Mouse (Mus musculus) CH12.LX (cell line): ENCODE data around the gene Rtn1. TPM values are rescaled to one million over a fixed set of nuclear protein-coding genes. Genes with fewer than 3 reads are reported as not detected.

Source experiments
- DNase-seq: peaks from one replicate; pipeline ENCODE4 v3.0.0-alpha.2; 2013; ENCODE audit errors: extremely low read depth
- H3K27ac ChIP-seq: 2 replicates; pipeline ENCODE4 v1.5.1; 2012; ENCODE audit warnings: low read depth, mild to moderate bottlenecking, control low read depth, moderate library complexity; ENCODE audit not compliant: insufficient read depth
- H3K27me3 ChIP-seq: replicated peaks from 2 replicates; pipeline ENCODE3; 2012; ENCODE audit warnings: inconsistent platforms
- H3K36me3 ChIP-seq, 2 experiments: replicated peaks in 1 of 2; 2 replicates each; pipeline versions ENCODE3 to v1.6.1; 2012; ENCODE audit warnings: inconsistent platforms in 1 of 2, low read length in 1 of 2, mild to moderate bottlenecking in 1 of 2, mixed read lengths in 1 of 2, moderate library complexity in 1 of 2; ENCODE audit not compliant: control insufficient read depth in 1 of 2, insufficient read depth in 1 of 2
- H3K4me1 ChIP-seq, 2 experiments: 2 replicates each; pipeline ENCODE4 v1.6.1; 2012; ENCODE audit warnings: inconsistent platforms in 1 of 2, moderate library complexity in 1 of 2; ENCODE audit not compliant: insufficient read depth in 2 of 2, control insufficient read depth in 1 of 2
- H3K4me2 ChIP-seq: 2 replicates; pipeline ENCODE4 v1.6.1; 2012; ENCODE audit warnings: low read depth, mild to moderate bottlenecking, control low read depth; ENCODE audit not compliant: poor library complexity, insufficient read depth, severe bottlenecking
- H3K4me3 ChIP-seq, 3 experiments: fragments of 150-350 bp in 1 of 3; sonication (generic) in 1 of 3; replicated peaks in 1 of 3; 2 replicates each; pipeline versions ENCODE3 to v1.5.1; 2011 to 2012; ENCODE audit warnings: low read depth in 2 of 3, low read length in 2 of 3, mild to moderate bottlenecking in 2 of 3, moderate library complexity in 2 of 3, control low read depth in 1 of 3, improper control_type of control experiment in 1 of 3, inconsistent platforms in 1 of 3, mixed read lengths in 1 of 3; ENCODE audit not compliant: poor library complexity in 1 of 3
- H3K79me2 ChIP-seq: replicated peaks from 2 replicates; pipeline ENCODE4 v1.6.1; 2012; ENCODE audit warnings: mild to moderate bottlenecking, moderate library complexity; ENCODE audit not compliant: control insufficient read depth, poor library complexity, insufficient read depth, severe bottlenecking; ENCODE audit errors: extremely low read depth
- H3K9ac ChIP-seq: 2 replicates; pipeline ENCODE4 v1.6.1; 2012; ENCODE audit warnings: low read depth, mild to moderate bottlenecking, control low read depth, moderate library complexity; ENCODE audit not compliant: insufficient read depth
- H3K9me3 ChIP-seq: replicated peaks from 2 replicates; pipeline ENCODE3; 2012; ENCODE audit warnings: low read length, inconsistent platforms, mixed read lengths
- CHD1 ChIP-seq: IDR thresholded peaks from 2 replicates; pipeline ENCODE4 v1.6.1; 2012; ENCODE audit warnings: low read depth, low read length, improper control_type of control experiment, inconsistent platforms
- CHD2 ChIP-seq: IDR thresholded peaks from 2 replicates; pipeline ENCODE4 v1.6.1; 2011; ENCODE audit warnings: low read length, improper control_type of control experiment
- E2F4 ChIP-seq: IDR thresholded peaks from 2 replicates; pipeline ENCODE4 v1.6.1; 2011; ENCODE audit warnings: low read depth, low read length, improper control_type of control experiment; ENCODE audit not compliant: insufficient replicate concordance
- ELF1 ChIP-seq: IDR thresholded peaks from 2 replicates; pipeline ENCODE4 v1.6.1; 2014; ENCODE audit warnings: low read depth, mild to moderate bottlenecking, inconsistent platforms, low read length, improper control_type of control experiment
- EP300 ChIP-seq: IDR thresholded peaks from 2 replicates; pipeline ENCODE4 v1.6.1; 2011; ENCODE audit warnings: low read length, improper control_type of control experiment
- ETS1 ChIP-seq: conservative IDR thresholded peaks from 2 replicates; pipeline ENCODE4 v1.6.1; 2012; ENCODE audit warnings: low read depth, mild to moderate bottlenecking, inconsistent platforms, low read length, improper control_type of control experiment, moderate library complexity
- HCFC1 ChIP-seq: IDR thresholded peaks from 2 replicates; pipeline ENCODE4 v1.6.1; 2012; ENCODE audit warnings: low read depth, mild to moderate bottlenecking, inconsistent platforms, low read length, improper control_type of control experiment
- JUND ChIP-seq: conservative IDR thresholded peaks from 2 replicates; pipeline ENCODE4 v1.6.1; 2011; ENCODE audit warnings: low read depth, low read length, improper control_type of control experiment
- MAX ChIP-seq: IDR thresholded peaks from 2 replicates; pipeline ENCODE4 v1.6.1; 2011; ENCODE audit warnings: low read length, improper control_type of control experiment
- MAZ ChIP-seq: IDR thresholded peaks from 2 replicates; pipeline ENCODE4 v1.6.1; 2012; ENCODE audit warnings: low read depth, mild to moderate bottlenecking, inconsistent platforms, low read length, improper control_type of control experiment, moderate library complexity
- MXI1 ChIP-seq: IDR thresholded peaks from 2 replicates; pipeline ENCODE4 v1.6.1; 2011; ENCODE audit warnings: mild to moderate bottlenecking, low read depth, low read length, improper control_type of control experiment
- MYC ChIP-seq: IDR thresholded peaks from 2 replicates; pipeline ENCODE4 v1.6.1; 2011; ENCODE audit warnings: low read depth, mild to moderate bottlenecking, improper control_type of control experiment, low read length
- PAX5 ChIP-seq: IDR thresholded peaks from 2 replicates; pipeline ENCODE4 v1.6.1; 2012; ENCODE audit warnings: low read length, inconsistent platforms, mixed read lengths
- RCOR1 ChIP-seq: conservative IDR thresholded peaks from 2 replicates; pipeline ENCODE4 v1.6.1; 2012; ENCODE audit warnings: low read depth, mild to moderate bottlenecking, inconsistent platforms, low read length, improper control_type of control experiment
- SMC3 ChIP-seq: IDR thresholded peaks from 2 replicates; pipeline ENCODE4 v1.6.1; 2011; ENCODE audit warnings: low read depth, low read length, improper control_type of control experiment
- TCF12 ChIP-seq: IDR thresholded peaks from 2 replicates; pipeline ENCODE4 v1.6.1; 2014; ENCODE audit warnings: low read depth, mild to moderate bottlenecking, inconsistent platforms, low read length, improper control_type of control experiment
- USF2 ChIP-seq: conservative IDR thresholded peaks from 2 replicates; pipeline ENCODE4 v1.6.1; 2011; ENCODE audit warnings: low read depth, low read length, improper control_type of control experiment
- ZC3H11A ChIP-seq: IDR thresholded peaks from 2 replicates; pipeline ENCODE4 v1.6.1; 2012; ENCODE audit warnings: low read depth, mild to moderate bottlenecking, inconsistent platforms, low read length, improper control_type of control experiment
- ZKSCAN1 ChIP-seq: IDR thresholded peaks from 2 replicates; pipeline ENCODE4 v1.6.1; 2012; ENCODE audit warnings: low read depth, inconsistent platforms, low read length, improper control_type of control experiment, borderline replicate concordance
- ZMIZ1 ChIP-seq: IDR thresholded peaks from 2 replicates; pipeline ENCODE4 v1.6.1; 2012; ENCODE audit warnings: low read depth, mild to moderate bottlenecking, inconsistent platforms, low read length, improper control_type of control experiment
- ZNF384 ChIP-seq: IDR thresholded peaks from 2 replicates; pipeline ENCODE4 v1.6.1; 2012; ENCODE audit warnings: low read depth, low read length, improper control_type of control experiment, inconsistent platforms
- dilution Hi-C: fragments of 300-500 bp; cut with MboI; formaldehyde crosslinking; loops from 2 replicates; pipeline ENCODE4 v1.14.3; 2020; ENCODE audit warnings: low sequenced_read_pairs; ENCODE audit not compliant: extremely low pct_unique_long_range_greater_than_20kb, extremely low pct_ligation_motif_present
- in situ Hi-C: fragments of 300-500 bp; cut with MboI; formaldehyde crosslinking; loops from 3 replicates; pipeline ENCODE4 v1.14.3; 2019; ENCODE audit warnings: low sequenced_read_pairs, low pct_ligation_motif_present, low pct_unique_long_range_greater_than_20kb, mixed read lengths
- polyA plus RNA-seq: library from polyadenylated mRNA; unstranded; fragments of >175 nt; gene quantifications from 2 replicates; pipeline ENCODE4 v1.2.1, GENCODE M21; 2012; ENCODE audit warnings: low read depth; ENCODE audit not compliant: insufficient read length
- total RNA-seq, 2 experiments: library from RNA; depleted of rRNA; stranded (reverse); fragments of 300-350 nt in 1 of 2; fragments of >200 nt in 1 of 2; gene quantifications; 2 replicates each; pipeline ENCODE4 v1.2.3; 2012 to 2014

Gene Rtn1
- total and polyA plus RNA-seq, 3 experiments, result 0.08 to 0.17 TPM; not detected in 1

DNA sequence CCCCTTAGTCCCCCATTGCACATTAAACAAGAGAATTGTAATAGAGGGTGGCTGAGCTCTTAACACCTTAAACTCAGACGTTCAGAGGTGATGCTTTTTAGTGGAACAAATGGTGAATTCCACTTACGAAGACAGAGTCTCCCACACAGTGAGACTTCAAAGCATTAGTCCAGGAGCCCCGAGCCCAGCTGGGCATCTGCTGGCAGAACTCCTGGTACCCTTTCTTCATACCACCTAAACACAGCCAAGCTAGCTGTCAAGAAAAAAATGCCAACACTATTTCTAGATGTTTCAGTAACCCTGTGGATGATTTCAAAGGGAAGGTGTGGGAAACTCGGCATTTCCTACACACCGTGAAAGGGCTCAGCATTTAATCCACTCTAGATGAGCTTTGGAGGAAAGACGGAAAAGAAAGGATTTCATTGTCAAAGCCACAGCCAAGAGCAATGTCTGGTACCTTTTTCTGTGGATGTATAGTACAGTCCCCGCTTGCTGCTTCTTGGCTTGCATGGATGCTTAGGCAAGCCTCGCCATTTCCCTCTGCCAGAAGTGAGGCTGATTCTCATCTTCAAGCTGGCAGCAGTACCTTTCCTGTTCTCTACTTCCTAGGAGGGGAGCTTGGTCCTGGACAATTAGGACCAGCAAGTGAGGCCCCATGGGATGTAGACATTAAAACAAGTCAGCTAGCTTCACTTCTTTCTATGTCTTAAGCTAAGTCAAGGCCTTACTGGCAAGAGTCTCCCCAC, 179.2 kb downstream of the Rtn1 start:
- Histone ChIP-seq H3K36me3 (no peaks in the 10 kb centered on the region), H3K4me3 (no peak overlapping the region), H3K4me2 (no peak overlapping the region), H3K9ac (no peak overlapping the region), H3K27me3 (no peaks in the 10 kb centered on the region), H3K79me2 (no peaks in the 10 kb centered on the region), H3K27ac (no peak overlapping the region), H3K4me1 (peaks cover 0 to 14% of the 10 kb centered on the region in 2 experiments; a peak in 2 of 4 replicates), H3K9me3 (no peaks in the 10 kb centered on the region)
- TF ChIP-seq SMC3 (no peak), MYC (no peak), ZKSCAN1 (no peak), MAX (no peak), JUND (no peak), ZNF384 (no peak), ZMIZ1 (no peak), E2F4 (no peak), CHD2 (no peak), TCF12 (no peak), ELF1 (no peak), ZC3H11A (no peak), PAX5 (no peak), MXI1 (no peak), ETS1 (no peak), USF2 (no peak), HCFC1 (no peak)
- dilution Hi-C loops (no loop called here), in situ Hi-C loops (no loop called here)
- no peak for DNase-seq

DNA sequence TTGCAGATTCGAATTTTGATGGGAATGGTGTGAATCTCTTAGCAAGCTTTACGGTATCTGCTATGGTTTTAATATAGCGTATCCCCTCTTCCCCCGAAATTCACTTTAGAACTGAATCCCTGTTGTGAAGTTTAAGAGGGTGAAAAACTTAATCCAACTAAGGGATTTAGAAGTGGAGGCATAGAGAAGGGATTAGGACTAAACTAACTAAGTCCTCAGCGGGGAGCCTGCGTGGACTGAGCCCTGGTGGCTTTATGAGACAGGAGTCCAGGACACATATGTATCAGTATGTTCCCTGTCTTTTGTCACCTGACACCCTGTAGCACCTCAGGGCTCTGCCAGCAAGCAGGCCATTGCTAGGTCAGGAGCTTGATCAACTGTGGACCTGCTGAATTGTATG, 181.1 kb downstream of the Rtn1 start:
- Histone ChIP-seq H3K36me3 (no peaks in the 10 kb centered on the region), H3K4me1 (peaks cover 0 to 14% of the 10 kb centered on the region in 2 experiments; a peak in 2 of 4 replicates), H3K27me3 (no peaks in the 10 kb centered on the region), H3K9me3 (no peaks in the 10 kb centered on the region), H3K79me2 (no peaks in the 10 kb centered on the region), H3K4me2 (no peak overlapping the region), H3K4me3 (no peak overlapping the region), H3K27ac (no peak overlapping the region), H3K9ac (no peak overlapping the region)
- no peak for DNase-seq
- in situ Hi-C loops, result no loop called here
- dilution Hi-C loops, result no loop called here
- TF ChIP-seq EP300 (no peak), CHD1 (no peak), TCF12 (no peak), MYC (no peak), RCOR1 (no peak), MAZ (no peak)
